Mouse (Mus musculus) MEL (cell line): ENCODE results near the gene Ntn3.

Experiments
- CTCF ChIP-seq, 3 experiments: IDR thresholded peaks in 2 of 3; conservative IDR thresholded peaks in 1 of 3; 2 replicates each; pipeline ENCODE4 v1.5.1; 2011 to 2012; ENCODE audit warnings: low read length in 3 of 3, low read depth in 2 of 3, mild to moderate bottlenecking in 2 of 3, improper control_type of control experiment in 1 of 3, inconsistent platforms in 1 of 3, mixed read lengths in 1 of 3, moderate library complexity in 1 of 3; ENCODE audit not compliant: control insufficient read depth in 1 of 3, insufficient read depth in 1 of 3, poor library complexity in 1 of 3, severe bottlenecking in 1 of 3
- E2F4 ChIP-seq: IDR thresholded peaks from 2 replicates; pipeline ENCODE4 v1.6.1; 2011; ENCODE audit warnings: low read depth, low read length, improper control_type of control experiment, borderline replicate concordance
- HCFC1 ChIP-seq: IDR thresholded peaks from 2 replicates; pipeline ENCODE4 v1.6.1; 2012; ENCODE audit warnings: low read depth, mild to moderate bottlenecking, inconsistent platforms, low read length, improper control_type of control experiment, moderate library complexity
- KAT2A ChIP-seq: conservative IDR thresholded peaks from 2 replicates; pipeline ENCODE4 v1.6.1; 2012; ENCODE audit warnings: low read depth, low read length, improper control_type of control experiment, inconsistent platforms
- MAX ChIP-seq: IDR thresholded peaks from 2 replicates; pipeline ENCODE4 v1.6.1; 2011; ENCODE audit warnings: low read length, improper control_type of control experiment
- NELFE ChIP-seq: IDR thresholded peaks from 2 replicates; pipeline ENCODE4 v1.6.1; 2011; ENCODE audit warnings: low read depth, low read length, improper control_type of control experiment
- POLR2A ChIP-seq, 2 experiments: IDR thresholded peaks; 2 replicates each; pipeline ENCODE4 v1.6.1; 2011 to 2012; ENCODE audit warnings: low read length in 2 of 2, mild to moderate bottlenecking in 2 of 2, control low read depth in 1 of 2, improper control_type of control experiment in 1 of 2, low read depth in 1 of 2, moderate library complexity in 1 of 2; ENCODE audit not compliant: control insufficient read depth in 1 of 2, insufficient read depth in 1 of 2, poor library complexity in 1 of 2
- RAD21 ChIP-seq: IDR thresholded peaks from 2 replicates; pipeline ENCODE4 v1.6.1; 2011; ENCODE audit warnings: mild to moderate bottlenecking, low read depth, low read length, improper control_type of control experiment
- RCOR1 ChIP-seq: IDR thresholded peaks from 2 replicates; pipeline ENCODE4 v1.6.1; 2012; ENCODE audit warnings: low read depth, mild to moderate bottlenecking, inconsistent platforms, low read length, improper control_type of control experiment
- UBTF ChIP-seq: IDR thresholded peaks from 2 replicates; pipeline ENCODE4 v1.6.1; 2012; ENCODE audit warnings: low read depth, mild to moderate bottlenecking, inconsistent platforms, low read length, improper control_type of control experiment, moderate library complexity, borderline replicate concordance; ENCODE audit not compliant: insufficient read depth
- USF1 ChIP-seq: IDR thresholded peaks from 2 replicates; pipeline ENCODE4 v1.6.1; 2014; ENCODE audit warnings: low read depth, mild to moderate bottlenecking, inconsistent platforms, low read length, improper control_type of control experiment, moderate library complexity
- ZC3H11A ChIP-seq: IDR thresholded peaks from 2 replicates; pipeline ENCODE4 v1.6.1; 2012; ENCODE audit warnings: low read depth, mild to moderate bottlenecking, inconsistent platforms, low read length, improper control_type of control experiment

DNA sequence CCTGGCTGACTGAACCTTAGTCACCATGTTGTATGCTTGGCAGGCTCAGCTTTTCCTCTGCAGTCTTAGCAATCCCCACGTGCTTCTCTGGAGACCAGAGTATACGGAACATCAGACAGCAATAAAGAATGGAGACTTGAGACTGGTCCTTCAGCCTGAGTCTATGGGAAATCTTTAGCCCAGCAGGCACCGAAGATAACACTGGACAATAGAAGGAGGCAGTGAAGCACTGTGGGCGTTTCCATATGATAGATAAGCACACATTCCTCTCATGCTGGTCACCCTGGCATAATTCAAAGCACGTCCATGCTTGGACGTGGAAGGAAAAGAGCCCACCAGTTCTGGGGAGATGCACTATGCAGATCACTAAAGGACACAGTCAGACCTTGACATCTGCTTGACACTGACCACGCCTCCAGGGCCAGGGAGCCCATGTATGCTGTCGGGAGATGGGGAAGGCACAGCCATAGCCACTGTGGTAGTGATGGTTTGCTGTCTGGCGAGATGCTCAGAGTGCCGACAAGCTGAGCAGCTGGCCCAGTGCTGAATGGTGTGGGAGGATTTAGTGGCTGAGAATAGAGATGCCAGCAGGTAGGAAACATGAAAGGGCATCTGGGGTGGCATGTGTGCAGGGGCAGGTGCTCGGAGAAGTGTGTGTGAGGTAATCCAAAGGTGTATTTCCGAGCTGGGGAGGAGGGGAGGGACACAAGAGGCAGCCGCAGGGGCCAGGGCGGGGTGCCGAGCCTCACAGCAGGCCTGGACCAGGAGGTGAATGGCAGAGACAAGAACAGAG, 12.1 kb downstream of the Ntn3 start:
- no peak for TF ChIP-seq CTCF (IDR thresholded peaks at IDR 0.05 in 2 of 3, conservative IDR thresholded peaks at IDR 0.05 in 1 of 3; ENCODE audit: control insufficient read depth in 1 of 3, insufficient read depth in 1 of 3, low read depth in 2 of 3, low read length in 3 of 3, poor library complexity in 1 of 3, severe bottlenecking in 1 of 3)
- no peak for TF ChIP-seq E2F4
- TF ChIP-seq UBTF = no peak
- TF ChIP-seq MAX = no peak
- no peak for TF ChIP-seq NELFE
- no peak for TF ChIP-seq HCFC1
- no peak for TF ChIP-seq KAT2A
- no peak for TF ChIP-seq POLR2A (IDR thresholded peaks at IDR 0.05; ENCODE audit: control insufficient read depth in 1 of 2, insufficient read depth in 1 of 2, low read depth in 1 of 2, low read length in 2 of 2, poor library complexity in 1 of 2)
- TF ChIP-seq RAD21 = no peak
- TF ChIP-seq ZC3H11A = no peak
- no peak for TF ChIP-seq USF1
- no peak for TF ChIP-seq RCOR1
